Mouse (Mus musculus): ENCODE measurements around the gene Nrp1. TPM values are rescaled to one million over a fixed set of nuclear protein-coding genes. Genes with fewer than 3 reads are reported as not detected.

The Nrp1 gene
- polyA plus RNA-seq, 1 experiment from 2014 or later = 48.5 TPM

- no peaks in the 10 kb centered on the region; the same call in 1 of the 2 replicates for H3K4me1 ChIP-seq (replicated peaks; ENCODE audit: control insufficient read depth, insufficient read depth, low read length)
Measured at GRCm38 (mm10) chr8:128397441-128397840, 39.0 kb downstream of the Nrp1 start.

GRCm38 (mm10) chr8:128398472-128399091, 40.2 kb downstream of the Nrp1 start:
- 83% methylated on average over 11 of the region's 11 CpGs for WGBS
- ATAC-seq (replicated peaks; ENCODE audit: low FRiP score) = no peak

More at GRCm38 (mm10) chr8:128397441-128397840, 39.0 kb downstream of the Nrp1 start:
- H3K27me3 ChIP-seq (replicated peaks; ENCODE audit: control insufficient read depth, insufficient read depth, low read length) = no peaks in the 10 kb centered on the region
- no peak overlapping the region for H3K27ac ChIP-seq (ENCODE audit: low read depth, low read length)
- no peak overlapping the region for H3K4me2 ChIP-seq
- no peaks in the 10 kb centered on the region for H3K9me3 ChIP-seq (ENCODE audit: control insufficient read depth, low read length)
- H3K4me3 ChIP-seq (ENCODE audit: low read depth, low read length) = no peak overlapping the region
- ATAC-seq (replicated peaks; ENCODE audit: low FRiP score) = no peak
- H3K9ac ChIP-seq (ENCODE audit: low read depth, low read length) = no peak overlapping the region
- H3K36me3 ChIP-seq (ENCODE audit: control insufficient read depth, insufficient read depth, low read length) = no peaks in the 10 kb centered on the region
- no peak for DNase-seq (ENCODE audit: low spot score)
- WGBS = 53% methylated on average over 3 of the region's 3 CpGs

GRCm38 (mm10) chr8:128400286-128400685, 41.9 kb downstream of the Nrp1 start:
- Histone ChIP-seq H3K27me3 (replicated peaks; ENCODE audit: control insufficient read depth, insufficient read depth, low read length) (no peaks in the 10 kb centered on the region), H3K9me3 (ENCODE audit: control insufficient read depth, low read length) (no peaks in the 10 kb centered on the region), H3K27ac (ENCODE audit: low read depth, low read length) (no peak overlapping the region), H3K4me3 (ENCODE audit: low read depth, low read length) (no peak overlapping the region), H3K4me1 (replicated peaks; ENCODE audit: control insufficient read depth, insufficient read depth, low read length) (no peaks in the 10 kb centered on the region; the same call in 1 of the 2 replicates), H3K4me2 (no peak overlapping the region), H3K36me3 (ENCODE audit: control insufficient read depth, insufficient read depth, low read length) (no peaks in the 10 kb centered on the region), H3K9ac (ENCODE audit: low read depth, low read length) (no peak overlapping the region)
- ATAC-seq (replicated peaks; ENCODE audit: low FRiP score) = no peak
- DNase-seq (ENCODE audit: low spot score) = no peak
- WGBS = 74% methylated on average over 5 of the region's 5 CpGs

More at GRCm38 (mm10) chr8:128398472-128399091, 40.2 kb downstream of the Nrp1 start:
- no peak overlapping the region for H3K27ac ChIP-seq (ENCODE audit: low read depth, low read length)
- H3K27me3 ChIP-seq (replicated peaks; ENCODE audit: control insufficient read depth, insufficient read depth, low read length) = no peaks in the 10 kb centered on the region
- H3K9ac ChIP-seq (ENCODE audit: low read depth, low read length) = no peak overlapping the region
- H3K36me3 ChIP-seq (ENCODE audit: control insufficient read depth, insufficient read depth, low read length) = no peaks in the 10 kb centered on the region
- no peak overlapping the region for H3K4me3 ChIP-seq (ENCODE audit: low read depth, low read length)
- H3K4me1 ChIP-seq (replicated peaks; ENCODE audit: control insufficient read depth, insufficient read depth, low read length) = no peaks in the 10 kb centered on the region; the same call in 1 of the 2 replicates
- no peak for DNase-seq (ENCODE audit: low spot score)
- H3K4me2 ChIP-seq = no peak overlapping the region
- H3K9me3 ChIP-seq (ENCODE audit: control insufficient read depth, low read length) = no peaks in the 10 kb centered on the region

GRCm38 (mm10) chr8:128404876-128405275, 46.5 kb downstream of the Nrp1 start:
- no peak for ATAC-seq (replicated peaks; ENCODE audit: low FRiP score)
- WGBS = 69% methylated on average over 2 of the region's 2 CpGs

GRCm38 (mm10) chr8:128413381-128413780, 55.0 kb downstream of the Nrp1 start:
- WGBS = 71% methylated on average over 4 of the region's 4 CpGs
- DNase-seq (ENCODE audit: low spot score) (no peak), ATAC-seq (replicated peaks; ENCODE audit: low FRiP score) (no peak)
- Histone ChIP-seq H3K9ac (ENCODE audit: low read depth, low read length) (no peak overlapping the region), H3K27ac (ENCODE audit: low read depth, low read length) (no peak overlapping the region), H3K9me3 (ENCODE audit: control insufficient read depth, low read length) (no peaks in the 10 kb centered on the region), H3K4me3 (ENCODE audit: low read depth, low read length) (no peak overlapping the region), H3K36me3 (ENCODE audit: control insufficient read depth, insufficient read depth, low read length) (no peaks in the 10 kb centered on the region), H3K4me2 (no peak overlapping the region), H3K27me3 (replicated peaks; ENCODE audit: control insufficient read depth, insufficient read depth, low read length) (no peaks in the 10 kb centered on the region), H3K4me1 (replicated peaks; ENCODE audit: control insufficient read depth, insufficient read depth, low read length) (peaks cover 3% of the 10 kb centered on the region; the same call in 1 of the 2 replicates)

More at GRCm38 (mm10) chr8:128404876-128405275, 46.5 kb downstream of the Nrp1 start:
- no peak for DNase-seq (ENCODE audit: low spot score)
- no peaks in the 10 kb centered on the region for H3K27me3 ChIP-seq (replicated peaks; ENCODE audit: control insufficient read depth, insufficient read depth, low read length)
- H3K27ac ChIP-seq (ENCODE audit: low read depth, low read length) = no peak overlapping the region
- H3K4me2 ChIP-seq = no peak overlapping the region
- H3K36me3 ChIP-seq (ENCODE audit: control insufficient read depth, insufficient read depth, low read length) = no peaks in the 10 kb centered on the region
- no peak overlapping the region for H3K4me3 ChIP-seq (ENCODE audit: low read depth, low read length)
- no peaks in the 10 kb centered on the region for H3K4me1 ChIP-seq (replicated peaks; ENCODE audit: control insufficient read depth, insufficient read depth, low read length)
- H3K9me3 ChIP-seq (ENCODE audit: control insufficient read depth, low read length) = no peaks in the 10 kb centered on the region
- H3K9ac ChIP-seq (ENCODE audit: low read depth, low read length) = no peak overlapping the region

GRCm38 (mm10) chr8:128415730-128416684, 57.6 kb downstream of the Nrp1 start:
- peaks cover 3% of the 10 kb centered on the region; the same call in 1 of the 2 replicates for H3K4me1 ChIP-seq (replicated peaks; ENCODE audit: control insufficient read depth, insufficient read depth, low read length)
- WGBS = 71% methylated on average over 4 of the region's 4 CpGs
- DNase-seq (ENCODE audit: low spot score) (no peak), ATAC-seq (replicated peaks; ENCODE audit: low FRiP score) (no peak)
- no peaks in the 10 kb centered on the region for H3K27me3 ChIP-seq (replicated peaks; ENCODE audit: control insufficient read depth, insufficient read depth, low read length)
- H3K27ac ChIP-seq (ENCODE audit: low read depth, low read length) = no peak overlapping the region
- H3K4me2 ChIP-seq = no peak overlapping the region
- no peaks in the 10 kb centered on the region for H3K9me3 ChIP-seq (ENCODE audit: control insufficient read depth, low read length)
- H3K9ac ChIP-seq (ENCODE audit: low read depth, low read length) = no peak overlapping the region
- H3K36me3 ChIP-seq (ENCODE audit: control insufficient read depth, insufficient read depth, low read length) = no peaks in the 10 kb centered on the region
- H3K4me3 ChIP-seq (ENCODE audit: low read depth, low read length) = no peak overlapping the region

- H3K36me3 ChIP-seq (ENCODE audit: control insufficient read depth, insufficient read depth, low read length) = no peaks in the 10 kb centered on the region
- no peaks in the 10 kb centered on the region for H3K9me3 ChIP-seq (ENCODE audit: control insufficient read depth, low read length)
- H3K4me1 ChIP-seq (replicated peaks; ENCODE audit: control insufficient read depth, insufficient read depth, low read length) = peaks cover 3% of the 10 kb centered on the region; the same call in 1 of the 2 replicates
- no peak for DNase-seq (ENCODE audit: low spot score)
- no peaks in the 10 kb centered on the region for H3K27me3 ChIP-seq (replicated peaks; ENCODE audit: control insufficient read depth, insufficient read depth, low read length)
- H3K27ac ChIP-seq (ENCODE audit: low read depth, low read length) = no peak overlapping the region
- no peak overlapping the region for H3K9ac ChIP-seq (ENCODE audit: low read depth, low read length)
- no peak for ATAC-seq (replicated peaks; ENCODE audit: low FRiP score)
- 53% methylated on average over 2 of the region's 2 CpGs for WGBS
- no peak overlapping the region for H3K4me3 ChIP-seq (ENCODE audit: low read depth, low read length)
- no peak overlapping the region for H3K4me2 ChIP-seq
Measured at GRCm38 (mm10) chr8:128416896-128417295, 58.5 kb downstream of the Nrp1 start.

- no peak overlapping the region for H3K27ac ChIP-seq (ENCODE audit: low read depth, low read length)
- H3K4me3 ChIP-seq (ENCODE audit: low read depth, low read length) = no peak overlapping the region
- H3K27me3 ChIP-seq (replicated peaks; ENCODE audit: control insufficient read depth, insufficient read depth, low read length) = no peaks in the 10 kb centered on the region
- H3K9me3 ChIP-seq (ENCODE audit: control insufficient read depth, low read length) = no peaks in the 10 kb centered on the region
- WGBS = 83% methylated on average over 10 of the region's 10 CpGs
- ATAC-seq (replicated peaks; ENCODE audit: low FRiP score) = no peak
- peaks cover 3% of the 10 kb centered on the region; the same call in 1 of the 2 replicates for H3K4me1 ChIP-seq (replicated peaks; ENCODE audit: control insufficient read depth, insufficient read depth, low read length)
- no peaks in the 10 kb centered on the region for H3K36me3 ChIP-seq (ENCODE audit: control insufficient read depth, insufficient read depth, low read length)
- no peak overlapping the region for H3K9ac ChIP-seq (ENCODE audit: low read depth, low read length)
- no peak overlapping the region for H3K4me2 ChIP-seq
- no peak for DNase-seq (ENCODE audit: low spot score)
Measured at GRCm38 (mm10) chr8:128417956-128418796, 59.8 kb downstream of the Nrp1 start.

All from liver, embryonic 11.5 days (tissue).